Mouse (Mus musculus) layer of hippocampus, adult 18-20 months (tissue): Measurements from ENCODE around the gene Sgsh. TPM values are rescaled to one million over a fixed set of nuclear protein-coding genes. Genes with fewer than 3 reads are reported as not detected.

Source experiments
- DNase-seq, 2 experiments: peaks; one replicate each; pipeline ENCODE4 v3.0.0; 2022; ENCODE audit warnings: low spot score in 2 of 2
- total RNA-seq, 2 experiments: library from RNA; stranded (reverse); gene quantifications; 2 replicates each; pipeline ENCODE4 v1.2.3; 2021

Sgsh gene
- total RNA-seq, 2 experiments from 2014 or later: 5.2 to 6.1 TPM

- DNase-seq: no peak
These were observed 23.2 kb upstream of the Sgsh start for GRCm38 (mm10) chr11:119378551-119378950.

GRCm38 (mm10) chr11:119377326-119377725 is 22.0 kb upstream of the Sgsh start:
- no peak for DNase-seq

DNA sequence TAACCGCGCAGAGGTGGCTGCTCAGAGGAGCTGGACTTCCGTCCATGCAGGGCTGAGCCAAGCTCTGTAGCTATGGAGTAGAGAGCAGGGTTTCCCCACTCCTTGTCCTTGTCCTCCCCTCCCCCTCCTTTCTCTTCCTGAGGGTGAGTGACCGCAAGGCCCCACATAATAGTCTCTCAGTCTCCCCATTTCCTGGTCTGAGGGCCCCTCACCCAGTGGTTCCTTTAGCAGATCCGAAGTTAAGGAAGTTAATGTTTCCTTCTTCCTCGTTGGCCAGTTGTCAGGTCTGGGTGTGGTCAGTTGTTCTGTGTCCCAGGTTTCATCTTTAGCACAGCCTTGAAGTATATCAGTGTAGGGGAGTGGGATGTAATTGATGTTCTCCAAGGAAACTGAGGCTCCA is 20.1 kb upstream of the Sgsh start:
- no peak for DNase-seq

DNA sequence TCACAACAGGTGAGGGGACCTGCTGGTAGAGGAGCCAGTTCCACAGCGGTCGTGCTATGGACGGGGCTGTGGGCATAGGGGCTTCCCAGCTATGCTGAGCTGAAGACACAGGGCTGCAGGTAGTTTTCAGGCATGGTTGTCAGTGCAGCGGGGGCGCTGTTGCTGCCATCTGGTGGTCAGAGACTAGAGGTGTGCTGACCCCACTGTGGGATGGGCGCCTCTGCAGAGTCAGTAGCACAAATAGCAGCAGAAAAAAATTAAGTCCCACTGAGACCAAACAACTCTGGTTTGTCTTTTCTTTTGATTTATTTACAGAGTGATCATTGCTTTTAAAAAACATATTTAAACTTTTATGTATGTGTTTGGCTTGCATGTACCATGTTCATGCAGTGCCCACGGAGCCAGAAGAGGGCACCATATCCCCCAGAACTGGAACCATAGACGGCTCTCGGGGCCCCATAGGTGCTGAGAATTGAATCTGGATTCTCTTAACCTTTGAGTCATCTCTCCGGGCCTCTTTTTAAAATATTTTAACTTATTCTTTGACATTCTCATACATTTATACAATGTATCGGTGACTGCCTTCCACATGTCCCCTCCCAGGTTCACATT is 8.3 kb upstream of the Sgsh start:
- peak; percentile 39 to 73 for DNase-seq

DNA sequence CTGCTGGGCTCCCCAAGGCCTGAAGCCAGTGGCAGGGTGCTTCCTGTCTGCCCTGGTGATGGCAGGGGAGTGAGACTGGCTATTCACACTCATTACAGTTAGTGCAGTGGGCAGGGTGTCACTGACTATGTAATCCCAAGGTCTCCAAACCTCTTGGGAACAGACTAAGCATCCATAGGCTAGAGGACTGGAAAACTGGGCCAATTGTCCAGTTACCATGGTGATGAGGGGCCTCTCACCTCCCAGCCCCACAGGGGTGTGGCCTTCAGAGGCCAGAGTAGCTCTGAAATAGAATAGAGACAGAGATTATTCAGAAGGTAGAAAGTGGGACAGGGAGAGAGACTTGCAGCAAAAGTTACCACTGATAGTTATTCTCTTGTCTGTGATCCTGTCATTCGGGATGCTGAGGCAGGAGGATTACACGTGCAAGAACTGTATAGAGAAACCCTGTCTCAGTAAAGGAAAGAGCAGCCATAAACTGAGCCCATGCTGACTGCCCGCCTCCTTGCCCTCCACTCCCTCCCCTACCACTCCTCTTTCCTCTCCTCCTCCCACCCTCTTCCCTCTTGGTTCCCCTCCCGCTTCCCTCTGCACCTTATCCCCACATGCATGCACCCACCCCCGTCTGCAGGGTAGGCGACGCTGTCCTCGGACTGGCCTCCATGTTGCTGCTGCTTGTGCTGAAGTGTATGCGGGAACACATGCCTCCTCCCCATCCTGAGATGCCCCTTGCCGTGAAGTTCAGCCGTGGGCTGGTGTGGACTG is 7.6 kb upstream of the Sgsh start:
- DNase-seq: no peak

DNA sequence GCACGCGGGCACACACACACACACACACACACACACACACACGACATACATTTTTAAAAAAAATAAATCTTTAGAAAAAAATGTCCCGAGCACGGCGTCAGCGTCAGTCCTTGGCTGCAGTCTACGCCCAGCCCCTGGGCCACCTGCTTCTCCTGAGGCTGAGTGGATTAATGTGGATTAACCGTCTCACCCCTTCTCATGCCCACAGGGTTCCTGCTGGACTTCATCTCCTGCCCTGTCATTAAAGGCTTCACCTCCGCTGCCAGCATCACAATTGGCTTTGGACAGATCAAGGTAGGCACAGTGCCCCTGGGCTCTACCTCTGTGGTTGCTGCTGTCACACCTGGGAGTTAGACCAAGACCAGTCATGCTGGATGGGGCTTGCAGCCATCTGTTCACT is 3.8 kb upstream of the Sgsh start:
- no peak for DNase-seq

- peak in 1 of 2 experiments; percentile 12 for DNase-seq
These were observed 416 bp downstream of the Sgsh start for GRCm38 (mm10) chr11:119354798-119355442.

DNA sequence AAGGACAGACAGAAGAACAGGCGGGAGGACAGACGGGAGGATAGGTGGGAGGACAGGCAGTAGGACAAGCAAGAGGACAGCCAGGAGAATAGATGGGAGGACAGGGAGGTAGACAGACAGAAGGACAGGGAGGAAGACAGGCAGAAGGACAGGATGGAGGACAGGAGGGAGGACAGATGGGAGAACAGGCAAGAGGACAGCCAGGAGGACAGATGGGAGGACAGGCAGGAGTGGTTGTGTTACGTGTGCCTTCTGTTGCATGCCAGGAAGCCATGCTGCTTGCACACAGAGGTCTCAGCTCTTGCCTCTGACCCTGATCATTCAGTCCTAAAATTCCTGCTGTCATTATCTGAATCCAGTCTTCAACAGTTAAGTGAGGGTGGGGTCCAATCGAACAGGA is 1.4 kb downstream of the Sgsh start:
- no peak for DNase-seq

- no peak for DNase-seq
These were observed 3.2 kb downstream of the Sgsh start for GRCm38 (mm10) chr11:119352113-119352512.

DNA sequence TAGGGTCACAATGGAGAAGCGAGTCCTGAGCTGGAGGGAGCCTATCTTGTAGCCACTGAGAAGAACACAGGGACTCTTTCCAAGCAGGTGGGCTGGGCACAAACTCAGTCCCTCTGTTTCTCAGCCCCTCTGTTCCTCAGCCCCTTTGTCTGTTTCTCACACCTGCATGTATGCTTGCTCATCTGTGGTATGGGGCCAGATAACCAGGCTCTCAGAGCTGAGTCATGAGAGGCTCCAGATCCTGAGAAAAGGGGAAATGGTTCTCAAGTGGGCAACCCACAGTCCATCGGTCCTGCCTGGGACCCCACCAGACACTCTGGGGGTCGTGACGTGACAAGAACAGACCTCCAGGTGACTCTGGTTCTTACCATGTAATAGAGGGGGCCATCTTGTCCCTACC is 8.2 kb downstream of the Sgsh start:
- no peak for DNase-seq

- DNase-seq: no peak
These were observed 10.5 kb downstream of the Sgsh start for GRCm38 (mm10) chr11:119344865-119345264.

DNA sequence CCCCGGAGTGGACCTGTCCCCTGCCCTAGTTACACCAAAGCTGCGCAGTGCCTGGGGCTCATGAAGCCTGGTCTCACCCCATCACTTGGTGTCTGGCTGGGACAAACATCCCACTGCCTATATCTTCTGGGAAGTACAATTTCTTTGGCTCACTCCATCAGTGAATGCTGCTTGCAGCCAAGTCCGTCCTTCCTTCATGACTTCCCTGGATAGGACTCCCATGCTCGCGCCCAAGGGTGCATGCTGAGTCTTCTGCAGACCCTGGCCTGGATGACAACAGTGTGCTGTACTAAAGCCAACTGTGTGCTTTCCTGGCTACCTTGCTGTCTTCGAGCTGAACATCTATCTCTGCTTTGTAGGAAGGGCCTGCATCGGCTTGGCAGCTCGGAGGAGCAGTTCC is 11.2 kb downstream of the Sgsh start:
- DNase-seq: no peak

- DNase-seq: peak; percentile 42 to 89
These were observed 15.7 kb downstream of the Sgsh start for GRCm38 (mm10) chr11:119339637-119340036.

DNA sequence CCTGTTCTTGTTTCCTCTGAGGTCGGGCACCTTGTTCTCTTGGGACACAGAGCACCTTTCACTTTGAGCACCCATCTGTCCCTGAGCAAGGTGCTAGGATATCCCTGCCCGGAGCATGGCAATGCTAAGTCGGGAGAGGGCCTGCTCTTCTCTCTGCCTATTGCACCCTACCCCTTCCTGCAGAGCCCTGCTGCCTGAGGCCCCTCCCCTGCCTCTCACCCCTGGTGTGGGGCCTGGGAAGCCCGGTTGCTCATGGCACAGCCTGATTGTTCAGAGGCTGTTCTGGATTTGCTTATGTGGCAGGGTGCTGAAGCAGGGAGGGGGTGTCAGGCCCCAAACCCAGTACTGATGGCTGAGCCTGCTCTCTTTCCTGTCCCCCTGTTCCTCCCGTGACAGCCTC is 16.2 kb downstream of the Sgsh start:
- DNase-seq: no peak

DNA sequence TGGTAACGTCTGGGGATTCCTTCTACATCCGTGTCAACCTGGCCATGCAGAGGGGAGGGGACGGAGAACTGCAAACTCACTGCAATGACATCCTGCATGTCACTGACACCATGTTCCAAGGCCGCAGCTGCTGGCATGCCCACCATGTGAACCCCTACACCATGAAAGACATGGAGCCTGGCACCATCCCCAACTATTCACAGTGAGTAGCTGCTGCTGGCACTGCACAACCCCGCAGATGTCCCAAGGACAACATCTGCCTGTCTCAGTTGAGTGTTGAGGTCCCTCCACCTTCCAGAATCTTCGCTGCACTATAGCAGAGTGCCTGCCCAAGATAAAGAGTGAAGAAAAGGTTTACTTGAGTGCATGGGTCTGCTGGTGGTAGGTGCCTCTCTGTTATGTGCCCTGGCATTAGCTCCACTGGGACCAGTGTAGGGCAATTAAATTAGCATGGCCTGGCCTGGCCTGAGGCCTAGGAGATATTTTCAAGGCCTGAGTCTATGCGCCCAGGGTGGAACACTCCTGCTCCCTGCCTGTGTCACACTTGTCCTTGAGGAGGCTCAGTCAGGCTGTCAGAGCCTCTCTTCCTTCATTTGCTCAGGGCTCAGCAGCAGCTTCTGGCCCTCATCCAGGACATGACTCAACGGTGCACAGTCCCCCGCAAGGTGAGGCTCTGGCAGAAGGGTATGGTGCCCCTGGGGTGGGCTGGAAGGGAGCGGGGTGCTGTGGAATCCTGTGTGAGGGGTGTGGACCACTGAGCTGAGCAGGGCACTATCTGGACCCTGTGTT is 16.9 kb downstream of the Sgsh start:
- DNase-seq: no peak

GRCm38 (mm10) chr11:119331970-119332369 is 23.4 kb downstream of the Sgsh start:
- no peak for DNase-seq

DNA sequence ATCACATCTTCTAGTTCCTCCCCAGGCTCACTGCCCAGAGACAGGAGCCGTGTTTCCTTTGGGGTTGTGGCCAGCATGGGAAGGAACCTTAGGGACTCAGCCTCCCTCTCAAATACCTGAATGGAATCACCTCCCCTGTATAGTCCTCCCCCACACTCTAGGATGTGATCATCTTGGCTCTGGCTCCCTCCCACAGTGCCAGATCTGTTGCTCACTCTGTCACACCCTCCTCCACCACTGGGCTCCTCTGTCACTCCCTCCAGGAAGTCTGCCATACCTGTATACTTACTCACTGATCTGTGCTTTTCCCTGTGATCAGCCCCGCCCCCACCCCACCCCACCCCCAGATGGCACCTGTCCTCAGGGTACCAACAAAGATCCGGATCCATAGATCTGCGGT is 24.7 kb downstream of the Sgsh start:
- DNase-seq: no peak

DNA sequence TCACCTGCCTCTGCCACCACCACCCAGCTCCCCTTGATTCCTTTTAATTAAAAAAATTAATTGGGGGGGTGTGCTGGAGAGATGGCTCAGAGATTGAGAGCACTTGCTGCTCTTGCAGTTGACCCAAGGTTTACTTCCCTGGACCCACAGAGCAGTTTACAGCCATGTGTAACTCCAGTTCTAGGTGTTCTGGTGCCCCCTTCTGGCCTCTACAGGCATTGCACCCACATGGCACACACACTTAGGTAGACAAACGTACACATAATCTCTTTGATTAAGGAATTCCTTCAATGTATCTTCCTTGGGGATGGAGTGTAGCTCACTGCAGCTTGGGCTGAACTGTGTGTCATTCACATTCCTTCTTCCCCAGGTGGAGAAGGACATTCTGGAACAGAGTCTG is 30.3 kb downstream of the Sgsh start:
- no peak for DNase-seq

- no peak for DNase-seq
These were observed 32.8 kb downstream of the Sgsh start for GRCm38 (mm10) chr11:119322521-119322920.

DNA sequence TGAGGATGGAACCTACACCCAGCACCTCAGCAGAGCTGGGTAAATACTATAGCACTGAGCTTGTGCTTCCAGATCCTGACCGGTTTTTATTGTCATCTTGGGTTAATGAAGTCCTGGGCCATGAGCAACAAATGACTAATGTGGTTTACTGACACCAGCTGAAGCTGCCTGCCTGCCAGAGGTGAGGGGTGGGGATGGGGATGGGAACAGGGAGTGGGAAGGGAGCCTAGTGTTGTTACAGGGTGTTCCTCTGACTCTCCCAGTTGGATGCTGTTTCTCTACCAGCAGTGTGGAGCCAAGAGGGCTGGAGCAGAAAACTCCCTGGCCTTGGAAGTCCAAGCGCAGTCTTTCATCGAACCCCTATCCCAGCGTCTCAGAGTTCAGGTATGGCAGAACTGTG is 38.6 kb downstream of the Sgsh start:
- DNase-seq: no peak

DNA sequence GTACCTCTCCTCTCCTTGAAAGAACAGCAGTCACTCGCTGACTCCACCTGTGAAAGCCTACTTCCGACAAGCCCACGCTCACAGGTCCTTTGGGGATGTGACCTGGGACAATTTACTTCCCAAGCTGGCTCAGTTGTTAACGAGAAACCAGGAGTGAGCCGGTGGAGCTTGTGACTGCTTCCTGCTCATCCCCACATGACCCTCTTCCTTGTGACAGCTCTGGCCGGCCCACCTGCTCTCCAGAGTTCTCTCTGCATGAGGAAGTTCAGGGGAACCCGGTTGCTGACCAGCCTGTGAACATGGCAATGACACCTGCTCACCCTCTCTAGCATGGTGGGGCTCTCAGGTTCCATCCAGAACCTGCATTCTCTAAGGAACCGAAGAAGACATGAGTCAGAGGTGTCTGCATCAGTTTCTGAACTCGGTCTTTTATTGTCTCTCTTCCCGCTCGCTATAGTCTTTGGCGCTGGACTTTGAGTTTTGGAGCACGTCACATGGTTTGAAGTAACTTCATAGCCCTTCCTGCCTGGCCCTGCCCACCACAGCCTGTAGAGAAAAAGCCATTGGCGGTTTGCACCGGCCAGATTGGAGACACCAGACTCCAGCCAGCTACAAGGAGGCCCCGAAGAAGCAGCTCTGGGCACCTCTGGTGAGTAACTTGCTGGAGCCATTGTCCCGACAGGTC is 40.9 kb downstream of the Sgsh start:
- no peak for DNase-seq
